Mouse (Mus musculus) right cerebral cortex, postnatal 14 days (tissue): ENCODE measurements at regions not wholly inside any gene's neighbourhood (a gene's known extent, or its start where the extent isn't known, plus 50 kb on each side); places are given as distances from the start of the nearest gene placed in this dataset.

Source experiments
- DNase-seq: peaks from one replicate; pipeline ENCODE4 v3.0.0; 2022

- no peak for DNase-seq
Observed at GRCm38 (mm10) chr3:156423100-156423499, 138.5 kb upstream of the Negr1 start.

GRCm38 (mm10) chr3:156455042-156455441 lies 106.6 kb upstream of the Negr1 start:
- DNase-seq = no peak

DNA sequence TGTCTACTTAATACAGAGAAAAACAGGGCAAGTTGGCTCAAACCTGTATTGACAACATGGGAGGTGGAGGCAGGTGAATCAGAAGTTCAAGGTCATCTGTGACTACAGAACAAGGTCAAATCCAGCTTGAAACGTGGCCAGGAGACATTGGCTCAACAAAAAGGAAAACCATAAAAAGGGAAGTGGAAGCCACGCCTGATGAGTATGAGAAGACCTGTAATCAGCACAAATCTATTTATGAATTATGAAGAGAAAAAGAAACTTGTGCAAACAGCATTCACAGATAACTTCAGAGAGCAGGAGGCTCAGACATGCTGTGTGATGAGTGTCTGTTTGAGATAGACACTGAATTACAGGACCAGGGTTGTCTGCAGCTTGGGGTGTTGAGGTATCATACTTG lies 98.3 kb upstream of the Negr1 start:
- DNase-seq = no peak

DNA sequence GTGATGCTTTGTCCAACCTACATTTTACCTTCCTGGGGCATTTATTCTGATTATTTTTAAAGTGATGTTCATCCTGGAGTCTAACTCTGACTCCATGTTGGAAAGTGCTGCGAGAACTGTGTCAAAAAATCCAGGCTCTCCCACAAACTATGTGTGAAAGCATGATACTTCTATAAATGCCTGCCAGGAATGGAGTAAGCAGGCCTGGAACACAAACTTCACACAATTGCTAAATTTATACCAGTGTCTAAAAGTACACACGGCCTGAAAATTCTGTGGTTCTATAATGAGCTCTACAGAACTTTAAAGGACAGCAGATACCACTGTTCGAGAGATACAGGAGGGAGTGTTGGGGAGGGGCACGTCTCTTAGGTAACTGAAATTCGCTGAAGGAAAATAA lies 96.0 kb upstream of the Negr1 start:
- DNase-seq = no peak

DNA sequence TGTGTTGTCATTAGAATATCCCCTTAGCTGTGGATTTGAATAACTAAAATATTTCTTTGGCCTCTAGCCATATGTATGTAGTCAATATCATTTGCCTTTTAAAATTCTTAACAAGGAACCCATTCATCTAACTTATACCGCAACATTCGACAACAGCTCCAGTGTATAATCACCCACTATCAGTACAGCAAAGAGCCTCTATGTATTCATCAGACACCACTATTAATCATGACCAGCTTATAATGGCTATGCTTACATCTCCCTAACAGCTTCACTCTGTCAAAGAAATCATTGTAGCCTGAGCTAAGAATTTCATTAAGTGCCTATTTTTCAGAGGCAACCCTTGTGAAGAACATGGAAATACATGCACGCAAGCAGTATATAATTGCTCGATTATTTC lies 88.9 kb upstream of the Negr1 start:
- no peak for DNase-seq
